Mouse (Mus musculus): ENCODE measurements around the gene Itga7.

- TF ChIP-seq CTCF (IDR thresholded peaks at IDR 0.05; ENCODE audit: borderline replicate concordance, control insufficient read depth, extremely low read depth, insufficient read depth, low read length, poor library complexity) (no peak), POLR2A (IDR thresholded peaks at IDR 0.05; ENCODE audit: control insufficient read depth, extremely low read depth, insufficient read depth, low read length, poor library complexity) (no peak)
Measured at GRCm38 (mm10) chr10:128908778-128909448, 24.7 kb upstream of the Itga7 start.
